Mouse (Mus musculus): ENCODE data around the gene Zfp839. TPM values are rescaled to one million over a fixed set of nuclear protein-coding genes. Genes with fewer than 3 reads are reported as not detected.

The Zfp839 gene
- total RNA-seq, 1 experiment: 5.4 TPM

- no peaks in the 10 kb centered on the region for H3K9me3 ChIP-seq (ENCODE audit: control insufficient read depth, insufficient read depth, low read depth, low read length)
- TF ChIP-seq ZNF384 (IDR thresholded peaks at IDR 0.05; ENCODE audit: low read depth, low read length) (no peak), ZC3H11A (IDR thresholded peaks at IDR 0.05; ENCODE audit: borderline replicate concordance, low read depth, low read length) (no peak), CHD2 (IDR thresholded peaks at IDR 0.05; ENCODE audit: low read depth, low read length) (no peak)
- no peak overlapping the region for H3K4me3 ChIP-seq (ENCODE audit: insufficient read depth in 1 of 2, low read depth in 1 of 2, low read length in 2 of 2, poor library complexity in 1 of 2, severe bottlenecking in 1 of 2)
- H3K9ac ChIP-seq (ENCODE audit: insufficient read depth, low read depth, low read length, poor library complexity, severe bottlenecking): no peak overlapping the region
- in situ Hi-C loops (cut with MboI; ENCODE audit: low sequenced_read_pairs in 2 of 2, unreplicated experiment in 2 of 2): no loop called here
- no peak overlapping the region for H3K27ac ChIP-seq (ENCODE audit: insufficient read depth, low read depth, low read length, poor library complexity, severe bottlenecking)
- H3K4me1 ChIP-seq (ENCODE audit: control insufficient read depth in 2 of 2, insufficient read depth in 2 of 2, low read length in 2 of 2, poor library complexity in 1 of 2): no peaks in the 10 kb centered on the region
- H3K36me3 ChIP-seq (ENCODE audit: control insufficient read depth, insufficient read depth, low read length, poor library complexity, severe bottlenecking): peaks cover 36% of the 10 kb centered on the region
- DNase-seq (ENCODE audit: low read depth, low spot score): no peak
Observed at GRCm38 (mm10) chr12:110870107-110870506, 20.1 kb downstream of the Zfp839 start.

- no peak overlapping the region for H3K9ac ChIP-seq (ENCODE audit: insufficient read depth, low read depth, low read length, poor library complexity, severe bottlenecking)
- no peak overlapping the region for H3K27ac ChIP-seq (ENCODE audit: insufficient read depth, low read depth, low read length, poor library complexity, severe bottlenecking)
- no peaks in the 10 kb centered on the region for H3K4me1 ChIP-seq (ENCODE audit: control insufficient read depth in 2 of 2, insufficient read depth in 2 of 2, low read length in 2 of 2, poor library complexity in 1 of 2)
- H3K9me3 ChIP-seq (ENCODE audit: control insufficient read depth, insufficient read depth, low read depth, low read length): no peaks in the 10 kb centered on the region
- H3K36me3 ChIP-seq (ENCODE audit: control insufficient read depth, insufficient read depth, low read length, poor library complexity, severe bottlenecking): peaks cover 36% of the 10 kb centered on the region
- in situ Hi-C loops (cut with MboI; ENCODE audit: low sequenced_read_pairs in 2 of 2, unreplicated experiment in 2 of 2): no loop called here
- H3K4me3 ChIP-seq (ENCODE audit: insufficient read depth in 1 of 2, low read depth in 1 of 2, low read length in 2 of 2, poor library complexity in 1 of 2, severe bottlenecking in 1 of 2): no peak overlapping the region
- no peak for DNase-seq (ENCODE audit: low read depth, low spot score)
- TF ChIP-seq ZC3H11A (IDR thresholded peaks at IDR 0.05; ENCODE audit: borderline replicate concordance, low read depth, low read length): no peak
- TF ChIP-seq MAFK (IDR thresholded peaks at IDR 0.05; ENCODE audit: insufficient read depth, low read depth, low read length): no peak
- TF ChIP-seq HCFC1 (IDR thresholded peaks at IDR 0.05; ENCODE audit: borderline replicate concordance, insufficient read depth, low read length): no peak
Observed at GRCm38 (mm10) chr12:110871247-110871646, 21.2 kb downstream of the Zfp839 start.

GRCm38 (mm10) chr12:110875351-110875750 lies 25.3 kb downstream of the Zfp839 start:
- no peak overlapping the region for H3K27ac ChIP-seq (ENCODE audit: insufficient read depth, low read depth, low read length, poor library complexity, severe bottlenecking)
- in situ Hi-C loops (cut with MboI; ENCODE audit: low sequenced_read_pairs in 2 of 2, unreplicated experiment in 2 of 2): no loop called here
- TF ChIP-seq CHD2 (IDR thresholded peaks at IDR 0.05; ENCODE audit: low read depth, low read length): no peak
- H3K4me1 ChIP-seq (ENCODE audit: control insufficient read depth in 2 of 2, insufficient read depth in 2 of 2, low read length in 2 of 2, poor library complexity in 1 of 2): no peaks in the 10 kb centered on the region
- no peak overlapping the region for H3K9ac ChIP-seq (ENCODE audit: insufficient read depth, low read depth, low read length, poor library complexity, severe bottlenecking)
- H3K36me3 ChIP-seq (ENCODE audit: control insufficient read depth, insufficient read depth, low read length, poor library complexity, severe bottlenecking): peaks cover 54% of the 10 kb centered on the region
- H3K9me3 ChIP-seq (ENCODE audit: control insufficient read depth, insufficient read depth, low read depth, low read length): no peaks in the 10 kb centered on the region
- no peak overlapping the region for H3K4me3 ChIP-seq (ENCODE audit: insufficient read depth in 1 of 2, low read depth in 1 of 2, low read length in 2 of 2, poor library complexity in 1 of 2, severe bottlenecking in 1 of 2)
- no peak for DNase-seq (ENCODE audit: low read depth, low spot score)

GRCm38 (mm10) chr12:110882291-110882690 lies 32.2 kb downstream of the Zfp839 start:
- TF ChIP-seq ZNF384 (IDR thresholded peaks at IDR 0.05; ENCODE audit: low read depth, low read length): no peak
- no peak for TF ChIP-seq MAFK (IDR thresholded peaks at IDR 0.05; ENCODE audit: insufficient read depth, low read depth, low read length)
- TF ChIP-seq HCFC1 (IDR thresholded peaks at IDR 0.05; ENCODE audit: borderline replicate concordance, insufficient read depth, low read length): no peak
- no peak for TF ChIP-seq ZC3H11A (IDR thresholded peaks at IDR 0.05; ENCODE audit: borderline replicate concordance, low read depth, low read length)
- no peak for TF ChIP-seq CHD2 (IDR thresholded peaks at IDR 0.05; ENCODE audit: low read depth, low read length)
- in situ Hi-C loops (cut with MboI; ENCODE audit: low sequenced_read_pairs in 2 of 2, unreplicated experiment in 2 of 2): no loop called here
- H3K36me3 ChIP-seq (ENCODE audit: control insufficient read depth, insufficient read depth, low read length, poor library complexity, severe bottlenecking): peaks cover 29% of the 10 kb centered on the region
- no peak overlapping the region for H3K9ac ChIP-seq (ENCODE audit: insufficient read depth, low read depth, low read length, poor library complexity, severe bottlenecking)
- no peak overlapping the region for H3K4me3 ChIP-seq (ENCODE audit: insufficient read depth in 1 of 2, low read depth in 1 of 2, low read length in 2 of 2, poor library complexity in 1 of 2, severe bottlenecking in 1 of 2)
- H3K27ac ChIP-seq (ENCODE audit: insufficient read depth, low read depth, low read length, poor library complexity, severe bottlenecking): no peak overlapping the region
- H3K4me1 ChIP-seq (ENCODE audit: control insufficient read depth in 2 of 2, insufficient read depth in 2 of 2, low read length in 2 of 2, poor library complexity in 1 of 2): peaks cover 0 to 4% of the 10 kb centered on the region in 2 experiments; a peak in 1 of 4 replicates
- H3K9me3 ChIP-seq (ENCODE audit: control insufficient read depth, insufficient read depth, low read depth, low read length): no peaks in the 10 kb centered on the region
- DNase-seq (ENCODE audit: low read depth, low spot score): peak; percentile 81

GRCm38 (mm10) chr12:110885251-110885650 lies 35.2 kb downstream of the Zfp839 start:
- in situ Hi-C loops (cut with MboI; ENCODE audit: low sequenced_read_pairs in 2 of 2, unreplicated experiment in 2 of 2): no loop called here
- peaks cover 12% of the 10 kb centered on the region for H3K36me3 ChIP-seq (ENCODE audit: control insufficient read depth, insufficient read depth, low read length, poor library complexity, severe bottlenecking)
- no peaks in the 10 kb centered on the region for H3K9me3 ChIP-seq (ENCODE audit: control insufficient read depth, insufficient read depth, low read depth, low read length)
- no peak overlapping the region for H3K9ac ChIP-seq (ENCODE audit: insufficient read depth, low read depth, low read length, poor library complexity, severe bottlenecking)
- H3K4me1 ChIP-seq (ENCODE audit: control insufficient read depth in 2 of 2, insufficient read depth in 2 of 2, low read length in 2 of 2, poor library complexity in 1 of 2): peaks cover 0 to 6% of the 10 kb centered on the region in 2 experiments; a peak in 2 of 4 replicates
- TF ChIP-seq ZC3H11A (IDR thresholded peaks at IDR 0.05; ENCODE audit: borderline replicate concordance, low read depth, low read length) (no peak), ZNF384 (IDR thresholded peaks at IDR 0.05; ENCODE audit: low read depth, low read length) (no peak), HCFC1 (IDR thresholded peaks at IDR 0.05; ENCODE audit: borderline replicate concordance, insufficient read depth, low read length) (no peak), CHD2 (IDR thresholded peaks at IDR 0.05; ENCODE audit: low read depth, low read length) (no peak), MAFK (IDR thresholded peaks at IDR 0.05; ENCODE audit: insufficient read depth, low read depth, low read length) (no peak)
- DNase-seq (ENCODE audit: low read depth, low spot score): no peak
- H3K27ac ChIP-seq (ENCODE audit: insufficient read depth, low read depth, low read length, poor library complexity, severe bottlenecking): no peak overlapping the region
- H3K4me3 ChIP-seq (ENCODE audit: insufficient read depth in 1 of 2, low read depth in 1 of 2, low read length in 2 of 2, poor library complexity in 1 of 2, severe bottlenecking in 1 of 2): no peak overlapping the region

All from ES-E14 (cell line).